Mouse (Mus musculus) retina, postnatal 7 days (tissue): ENCODE results near the gene Pcdh7.
"Not testable (repeated sequence)": the region's sequence is repeated elsewhere in the genome, so short reads cannot be mapped to it uniquely, and the experiment has no call there.

Experiments
- DNase-seq: peaks from one replicate; pipeline ENCODE4 v3.0.0-alpha.2; 2012; ENCODE audit warnings: low read depth, low spot score

Gene Pcdh7

GRCm38 (mm10) chr5:58117896-58118295 is 400.1 kb downstream of the Pcdh7 start:
- DNase-seq = no peak

GRCm38 (mm10) chr5:58118930-58119611 is 401.3 kb downstream of the Pcdh7 start:
- DNase-seq = no peak

GRCm38 (mm10) chr5:58143897-58144296 is 426.1 kb downstream of the Pcdh7 start:
- no peak for DNase-seq

GRCm38 (mm10) chr5:58153966-58154365 is 436.2 kb downstream of the Pcdh7 start:
- DNase-seq = no peak

- DNase-seq = no peak
Observed at GRCm38 (mm10) chr5:58172218-58172617, 454.5 kb downstream of the Pcdh7 start.

- DNase-seq = not testable (repeated sequence)
Observed at GRCm38 (mm10) chr5:58174335-58174734, 456.6 kb downstream of the Pcdh7 start.

GRCm38 (mm10) chr5:58175532-58175931 is 457.8 kb downstream of the Pcdh7 start:
- no peak for DNase-seq
